Mouse (Mus musculus) urinary bladder, postnatal 10 days (tissue): Measurements from ENCODE around the gene Olfr186.
"Not testable (repeated sequence)": the region's sequence is repeated elsewhere in the genome, so short reads cannot be mapped to it uniquely, and the experiment has no call there.

Source experiments
- DNase-seq: peaks from one replicate; pipeline ENCODE4 v3.0.0; 2022; ENCODE audit warnings: low spot score

Gene Olfr186

DNA sequence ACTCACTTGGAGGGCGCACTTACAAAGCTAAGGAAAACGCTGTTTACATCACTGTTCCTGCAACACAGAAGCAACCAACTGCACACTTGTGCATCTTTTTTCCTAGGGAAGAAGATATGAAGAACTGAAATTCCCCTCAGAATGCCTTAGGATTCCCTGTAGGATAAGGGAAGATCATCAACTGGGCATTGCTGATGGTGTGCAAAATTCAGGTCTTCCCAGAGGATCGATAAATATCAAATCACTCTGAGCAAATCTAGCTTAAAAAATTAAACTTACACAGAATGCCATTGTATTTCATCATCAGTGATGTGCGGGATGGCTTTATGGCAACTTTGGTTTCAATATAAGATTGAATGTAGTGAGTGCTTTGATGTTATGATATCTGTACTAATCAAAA lies at the start of gene Olfr186:
Gene Olfr186 (minus strand): TSS at position 101 of the 400 bp plus-strand sequence.
- DNase-seq = no peak

- DNase-seq = no peak
Measured at GRCm38 (mm10) chr16:59077905-59078304, 47.8 kb upstream of the Olfr186 start, which contains the start of gene Olfr190. Gene Olfr190, minus strand, starts transcription at chr16:59078005.

- DNase-seq = no peak
Measured at GRCm38 (mm10) chr16:59073520-59073919, 43.4 kb upstream of the Olfr186 start.

DNA sequence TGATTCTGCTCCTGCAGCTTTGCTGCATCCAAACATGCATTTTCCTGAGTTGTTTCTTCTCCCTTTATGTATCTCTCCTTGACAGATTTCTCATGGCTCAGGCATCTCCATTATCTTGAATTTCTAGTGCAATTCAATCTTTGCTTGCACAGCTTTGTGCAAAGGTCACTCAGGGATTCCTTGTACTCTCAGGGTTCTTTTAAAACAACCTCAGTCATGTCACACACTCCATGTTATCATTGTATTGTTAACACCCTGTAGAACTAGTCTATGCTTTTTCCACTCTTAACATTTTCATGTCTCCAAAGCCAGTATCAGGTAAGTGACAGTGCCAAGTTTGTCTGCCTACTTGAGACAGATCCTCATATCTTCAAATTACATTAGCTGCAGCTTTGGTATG lies 41.7 kb upstream of the Olfr186 start:
- DNase-seq = no peak

GRCm38 (mm10) chr16:59062411-59062810 lies 32.3 kb upstream of the Olfr186 start:
- not testable (repeated sequence) for DNase-seq

GRCm38 (mm10) chr16:59049286-59049685 lies 19.2 kb upstream of the Olfr186 start:
- DNase-seq = not testable (repeated sequence)

DNA sequence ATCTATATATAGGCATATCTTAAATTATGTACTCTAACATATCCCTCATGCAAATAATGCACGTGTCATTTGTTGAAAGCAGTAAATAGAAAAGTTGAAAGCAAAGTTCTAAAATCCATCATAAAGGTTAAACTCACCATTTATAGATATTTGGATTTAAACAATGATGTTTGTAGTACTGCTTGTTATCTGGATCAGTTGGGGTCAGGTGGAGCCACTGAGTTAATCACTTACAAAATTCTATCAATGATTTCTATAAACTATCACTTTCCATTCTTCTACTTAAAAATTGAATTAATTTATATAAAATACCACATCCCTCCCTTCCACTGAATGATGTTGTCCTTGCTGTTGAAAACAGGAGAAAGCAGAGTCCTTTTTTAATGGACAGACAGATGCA lies 18.8 kb upstream of the Olfr186 start:
- DNase-seq = no peak

DNA sequence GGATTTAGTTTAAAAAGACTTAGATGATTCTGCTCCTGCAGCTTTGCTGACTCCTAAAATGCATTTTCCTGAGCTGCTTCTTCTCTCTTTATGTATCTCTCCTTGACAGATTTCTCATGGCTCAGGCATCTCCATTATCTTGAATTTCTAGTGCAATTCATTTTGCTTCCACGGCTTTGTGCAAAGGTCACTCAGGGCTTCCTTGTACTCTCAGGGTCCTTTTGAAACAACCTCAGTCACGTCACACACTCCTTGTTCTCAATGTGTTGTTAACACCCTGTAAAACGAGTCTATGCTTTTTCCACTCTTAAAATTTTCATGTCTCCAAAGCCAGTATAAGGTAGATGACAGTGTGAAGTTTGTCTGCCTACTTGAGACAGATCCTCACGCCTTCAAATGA lies 17.5 kb upstream of the Olfr186 start:
- no peak for DNase-seq

GRCm38 (mm10) chr16:59045835-59046234 lies 15.7 kb upstream of the Olfr186 start:
- DNase-seq = no peak

GRCm38 (mm10) chr16:59039710-59040109 lies 9.6 kb upstream of the Olfr186 start, which contains the start of gene Olfr187:
Gene Olfr187, minus strand, starts transcription at chr16:59039767.
- no peak for DNase-seq

- DNase-seq = no peak
Measured at GRCm38 (mm10) chr16:59013357-59014018, 16.6 kb downstream of the Olfr186 start.

DNA sequence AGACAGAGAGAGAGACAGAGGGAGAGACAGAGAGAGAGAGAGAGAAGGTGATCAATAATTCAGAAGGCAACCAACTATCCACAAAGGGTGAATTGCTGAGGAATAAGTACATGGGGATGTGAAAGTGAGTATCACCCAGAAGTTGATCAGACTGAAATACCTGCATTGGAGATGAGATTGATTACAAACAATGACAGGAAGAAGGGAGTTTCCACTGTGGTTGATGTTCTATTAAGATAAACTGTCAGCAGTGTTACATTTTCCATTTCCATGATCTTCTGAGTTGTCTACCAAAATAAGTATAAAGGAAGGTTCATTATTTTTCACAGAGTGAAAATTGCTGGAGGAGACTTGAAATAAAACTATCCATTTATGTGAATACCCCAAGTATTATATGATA lies 22.9 kb downstream of the Olfr186 start:
- no peak for DNase-seq

DNA sequence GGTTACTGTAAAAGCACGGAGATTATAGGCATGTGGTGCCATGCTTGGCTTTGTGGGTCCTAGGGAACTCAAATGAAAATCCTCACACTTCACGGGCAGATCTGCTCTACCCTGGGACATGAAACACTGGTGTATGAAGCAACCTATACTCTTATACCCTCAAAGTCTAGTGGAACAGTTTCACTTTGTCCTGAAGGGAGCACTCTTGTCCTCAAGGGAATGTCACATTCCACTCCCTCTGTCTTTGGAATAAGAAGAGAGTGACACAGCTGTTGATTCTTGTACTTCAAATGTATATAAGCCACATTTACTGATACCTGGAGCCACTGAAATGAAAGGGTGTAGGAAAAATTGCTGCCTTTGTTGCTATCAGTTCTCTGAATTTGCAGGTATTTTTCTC lies 35.0 kb downstream of the Olfr186 start, which contains the start of gene Olfr183:
Gene Olfr183 (plus strand): TSS at position 301 of the 400 bp plus-strand sequence.
- DNase-seq = no peak
